Mouse (Mus musculus) thymus, postnatal 10 days (tissue): ENCODE measurements around the gene Emc6.

ENCODE experiments used
- DNase-seq, 2 experiments: peaks; one replicate each; pipeline ENCODE4 v3.0.0; 2021; ENCODE audit warnings: low spot score in 2 of 2

Emc6 gene

DNA sequence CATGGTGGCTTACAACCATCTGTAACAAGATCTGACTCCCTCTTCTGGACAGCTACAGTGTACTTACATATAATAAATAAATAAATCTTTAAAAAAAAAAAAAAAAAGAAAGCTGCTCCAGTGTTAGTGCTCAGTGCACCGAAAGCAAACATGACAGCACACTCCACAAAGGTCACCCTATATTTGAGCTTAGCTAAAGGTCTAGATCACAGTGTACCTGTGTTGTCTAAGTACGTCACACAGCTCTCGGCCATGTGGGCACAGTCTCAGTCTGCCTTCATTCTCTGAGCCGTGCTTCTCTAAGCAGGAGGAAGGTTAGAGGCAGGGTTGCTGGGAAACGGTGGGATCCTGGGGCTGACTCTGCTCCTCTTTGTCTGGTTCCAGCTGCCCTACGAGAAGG lies 50.3 kb downstream of the Emc6 start:
- no peak for DNase-seq
